Mouse (Mus musculus): ENCODE measurements around the gene Noto. TPM values are rescaled to one million over a fixed set of nuclear protein-coding genes. Genes with fewer than 3 reads are reported as not detected.
A peak's percentile ranks its signal among the peaks of the same experiment; 100 is the strongest.
"Not testable (repeated sequence)": the region's sequence is repeated elsewhere in the genome, so short reads cannot be mapped to it uniquely, and the experiment has no call there.

Noto gene
- polyA plus RNA-seq, 1 experiment from 2014 or later = not detected

DNA sequence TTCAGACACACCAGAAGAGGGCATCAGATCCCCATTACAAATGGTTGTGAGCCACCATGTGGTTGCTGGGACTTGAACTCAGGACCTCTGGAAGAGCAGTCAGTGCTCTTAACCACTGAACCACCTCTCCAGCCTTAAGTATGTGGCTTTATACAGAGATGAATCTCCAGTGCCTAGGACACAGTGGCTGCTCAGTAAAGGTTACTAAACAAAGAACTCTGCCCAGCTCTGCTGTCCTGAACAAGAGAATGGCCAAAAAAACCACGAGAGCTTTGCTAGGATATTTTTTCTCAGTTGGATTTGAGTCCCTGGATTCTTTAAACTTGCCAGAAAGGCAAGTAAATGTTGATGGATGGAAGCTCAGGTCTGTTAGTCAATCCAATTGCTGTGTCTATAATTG lies 26.5 kb downstream of the Noto start:
- WGBS = 76% methylated on average over 1 of the region's 1 CpGs
- H3K4me3 ChIP-seq (ENCODE audit: low read depth, low read length) = peak overlapping the region; percentile 87; the same call in 1 of the 2 replicates

DNA sequence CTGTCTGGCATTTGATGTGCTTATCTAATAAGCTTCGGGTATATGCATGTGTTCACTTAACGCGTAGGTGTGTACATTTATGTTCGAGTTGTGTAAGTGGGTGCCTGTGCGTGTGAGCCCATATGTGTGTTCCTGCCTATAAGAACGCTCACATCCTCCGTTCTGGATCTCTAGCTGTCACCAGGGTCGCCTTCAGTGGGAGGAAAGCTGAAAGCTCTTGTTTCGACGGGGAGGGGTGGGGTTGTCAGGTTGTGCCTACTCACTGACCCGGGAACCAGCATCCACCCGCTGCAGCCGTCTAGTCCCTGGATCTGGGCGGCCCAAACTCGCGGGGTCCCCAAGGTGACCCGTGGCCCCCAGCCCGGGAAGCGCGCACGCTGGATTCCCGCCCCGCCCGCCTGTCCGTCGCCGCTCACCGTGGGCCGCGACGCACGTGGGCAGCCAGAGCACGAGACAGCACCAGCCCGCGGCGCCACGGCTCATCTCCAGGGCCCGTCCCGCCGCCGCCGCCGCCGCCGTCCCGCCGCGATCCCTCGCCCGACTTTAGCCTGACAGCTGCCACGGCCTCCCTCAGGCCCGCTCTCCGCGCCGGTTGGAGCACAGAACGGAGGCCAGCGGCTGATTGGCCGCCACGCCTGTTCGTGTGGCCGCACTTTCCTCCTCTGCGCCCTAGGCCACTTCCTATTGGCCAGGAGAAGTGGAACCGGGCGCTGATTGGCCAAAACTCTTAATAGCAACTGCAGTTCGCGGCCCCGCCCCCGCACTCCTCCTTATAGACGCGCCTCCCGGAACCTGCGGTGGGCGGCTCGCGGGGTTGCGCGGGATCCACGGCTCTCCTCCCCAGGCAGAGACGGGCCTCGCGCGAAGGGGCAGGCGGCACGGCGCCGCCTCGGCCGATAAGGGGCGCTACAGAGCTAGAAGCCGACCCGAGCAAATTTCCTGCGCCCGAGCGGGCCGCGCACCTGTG lies 27.3 kb downstream of the Noto start, which contains the start of gene Cct7:
TSS of gene Cct7 (plus strand) at position 818 of the 967 bp plus-strand sequence.
- peak; percentile 92 for ATAC-seq (ENCODE audit: insufficient number of reproducible peaks, low FRiP score, low TSS enrichment, low read depth)
- H3K9me3 ChIP-seq (ENCODE audit: control insufficient read depth, low read length) = no peaks in the 10 kb centered on the region
- 3% methylated on average over 96 of the region's 96 CpGs for WGBS

More for the DNA sequence above, 26.5 kb downstream of the Noto start:
- not testable (repeated sequence) for ATAC-seq (ENCODE audit: insufficient number of reproducible peaks, low FRiP score, low TSS enrichment, low read depth); H3K4me2 ChIP-seq (ENCODE audit: low read depth, severe bottlenecking); H3K9ac ChIP-seq (ENCODE audit: low read length); H3K27me3 ChIP-seq (ENCODE audit: control insufficient read depth, insufficient read depth, low read length); H3K36me3 ChIP-seq (ENCODE audit: control insufficient read depth, insufficient read depth, low read length); H3K27ac ChIP-seq (replicated peaks; ENCODE audit: low read depth, low read length); H3K9me3 ChIP-seq (ENCODE audit: control insufficient read depth, low read length); DNase-seq (ENCODE audit: low spot score)
- peaks cover 13% of the 10 kb centered on the region for H3K4me1 ChIP-seq (ENCODE audit: control insufficient read depth, insufficient read depth, low read length)

DNA sequence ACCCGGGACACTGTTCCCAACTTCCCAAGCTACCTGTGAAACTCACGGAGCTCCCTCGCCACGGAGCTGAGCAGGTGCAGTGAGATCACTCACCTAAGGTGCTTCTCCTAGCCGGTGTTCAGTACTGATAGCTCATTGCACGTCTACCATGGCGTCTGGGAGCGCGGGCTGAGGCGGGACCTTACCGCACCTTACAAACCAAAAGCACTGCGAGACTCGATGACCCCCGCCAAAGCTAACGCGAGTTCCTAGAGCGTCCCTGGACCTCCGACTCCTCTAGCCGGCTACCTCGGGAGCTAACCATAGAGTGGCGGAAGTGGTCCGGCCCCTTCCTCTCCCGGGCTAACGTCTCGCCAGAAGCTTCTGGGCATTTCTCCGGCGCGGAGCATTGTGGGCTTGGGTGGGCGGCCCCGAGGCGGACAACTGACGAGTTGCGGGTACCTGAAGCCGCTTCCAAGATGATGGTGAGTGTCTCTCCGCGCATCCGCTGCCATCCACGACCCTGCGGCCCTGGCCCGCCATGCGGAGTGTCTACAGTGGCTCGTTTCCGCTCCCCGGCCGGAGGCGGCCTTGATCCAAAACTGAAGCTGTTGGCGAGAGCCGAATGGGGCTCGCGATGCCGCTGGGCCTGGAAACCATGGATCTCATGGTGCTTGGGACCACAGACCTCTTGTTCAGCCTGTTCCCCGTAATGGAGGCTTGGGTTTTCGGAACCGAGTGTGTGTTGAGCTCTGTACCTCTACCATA lies 28.2 kb downstream of the Noto start, which contains the start of gene Pradc1:
TSS of gene Pradc1 (minus strand) at position 307 of the 747 bp plus-strand sequence.
- Histone ChIP-seq H3K4me2 (ENCODE audit: low read depth, severe bottlenecking) (peak within 1 kb of the TSS; percentile 95), H3K4me3 (ENCODE audit: low read depth, low read length) (peak within 1 kb of the TSS; percentile 87), H3K27ac (replicated peaks; ENCODE audit: low read depth, low read length) (peak within 1 kb of the TSS; percentile 86), H3K9ac (ENCODE audit: low read length) (peak within 1 kb of the TSS; percentile 93), H3K9me3 (ENCODE audit: control insufficient read depth, low read length) (no peaks in the 10 kb centered on the region), H3K36me3 (ENCODE audit: control insufficient read depth, insufficient read depth, low read length) (peaks cover 2% of the 10 kb centered on the region; the same call in 1 of the 2 replicates), H3K27me3 (ENCODE audit: control insufficient read depth, insufficient read depth, low read length) (no peaks in the 10 kb centered on the region), H3K4me1 (ENCODE audit: control insufficient read depth, insufficient read depth, low read length) (peaks cover 13% of the 10 kb centered on the region)
- ATAC-seq (ENCODE audit: insufficient number of reproducible peaks, low FRiP score, low TSS enrichment, low read depth) = peak; percentile 92
- under 1% methylated on average over 54 of the region's 54 CpGs for WGBS
- peak; percentile 99 for DNase-seq (ENCODE audit: low spot score)

More for the DNA sequence above, 27.3 kb downstream of the Noto start, which contains the start of gene Cct7:
- no peaks in the 10 kb centered on the region for H3K27me3 ChIP-seq (ENCODE audit: control insufficient read depth, insufficient read depth, low read length)
- peak within 1 kb of the TSS; percentile 87 for H3K4me3 ChIP-seq (ENCODE audit: low read depth, low read length)
- peak within 1 kb of the TSS; percentile 95 for H3K4me2 ChIP-seq (ENCODE audit: low read depth, severe bottlenecking)
- H3K36me3 ChIP-seq (ENCODE audit: control insufficient read depth, insufficient read depth, low read length) = peaks cover 6% of the 10 kb centered on the region
- H3K9ac ChIP-seq (ENCODE audit: low read length) = peak within 1 kb of the TSS; percentile 93
- DNase-seq (ENCODE audit: low spot score) = peak; percentile 98
- peaks cover 13% of the 10 kb centered on the region for H3K4me1 ChIP-seq (ENCODE audit: control insufficient read depth, insufficient read depth, low read length)
- peak within 1 kb of the TSS; percentile 86 for H3K27ac ChIP-seq (replicated peaks; ENCODE audit: low read depth, low read length)

GRCm38 (mm10) chr6:85452411-85452665 lies 28.7 kb downstream of the Noto start:
- no peak for ATAC-seq (ENCODE audit: insufficient number of reproducible peaks, low FRiP score, low TSS enrichment, low read depth)

GRCm38 (mm10) chr6:85452816-85453215 lies 29.1 kb downstream of the Noto start:
- H3K4me1 ChIP-seq (ENCODE audit: control insufficient read depth, insufficient read depth, low read length) = peaks cover 13% of the 10 kb centered on the region
- DNase-seq (ENCODE audit: low spot score) = peak; percentile 24
- H3K9ac ChIP-seq (ENCODE audit: low read length) = peak overlapping the region; percentile 93
- no peaks in the 10 kb centered on the region for H3K27me3 ChIP-seq (ENCODE audit: control insufficient read depth, insufficient read depth, low read length)
- H3K4me3 ChIP-seq (ENCODE audit: low read depth, low read length) = peak overlapping the region; percentile 87
- no peak for ATAC-seq (ENCODE audit: insufficient number of reproducible peaks, low FRiP score, low TSS enrichment, low read depth)
- no peaks in the 10 kb centered on the region for H3K36me3 ChIP-seq (ENCODE audit: control insufficient read depth, insufficient read depth, low read length)
- no peaks in the 10 kb centered on the region for H3K9me3 ChIP-seq (ENCODE audit: control insufficient read depth, low read length)
- H3K4me2 ChIP-seq (ENCODE audit: low read depth, severe bottlenecking) = peak overlapping the region; percentile 95
- WGBS = 11% methylated on average over 7 of the region's 7 CpGs
- H3K27ac ChIP-seq (replicated peaks; ENCODE audit: low read depth, low read length) = no peak overlapping the region

More at GRCm38 (mm10) chr6:85452411-85452665, 28.7 kb downstream of the Noto start:
- H3K27me3 ChIP-seq (ENCODE audit: control insufficient read depth, insufficient read depth, low read length) = no peaks in the 10 kb centered on the region
- H3K4me3 ChIP-seq (ENCODE audit: low read depth, low read length) = peak overlapping the region; percentile 87
- no peaks in the 10 kb centered on the region for H3K9me3 ChIP-seq (ENCODE audit: control insufficient read depth, low read length)
- H3K4me2 ChIP-seq (ENCODE audit: low read depth, severe bottlenecking) = peak overlapping the region; percentile 95
- no peak for DNase-seq (ENCODE audit: low spot score)
- peak overlapping the region; percentile 93 for H3K9ac ChIP-seq (ENCODE audit: low read length)
- peak overlapping the region; percentile 86 for H3K27ac ChIP-seq (replicated peaks; ENCODE audit: low read depth, low read length)
- H3K4me1 ChIP-seq (ENCODE audit: control insufficient read depth, insufficient read depth, low read length) = peaks cover 13% of the 10 kb centered on the region
- peaks cover 2% of the 10 kb centered on the region; the same call in 1 of the 2 replicates for H3K36me3 ChIP-seq (ENCODE audit: control insufficient read depth, insufficient read depth, low read length)
- 0% methylated on average over 15 of the region's 15 CpGs for WGBS

GRCm38 (mm10) chr6:85459621-85460020 lies 35.9 kb downstream of the Noto start:
- ATAC-seq (ENCODE audit: insufficient number of reproducible peaks, low FRiP score, low TSS enrichment, low read depth) = no peak
- Histone ChIP-seq H3K27ac (replicated peaks; ENCODE audit: low read depth, low read length) (no peak overlapping the region), H3K4me2 (ENCODE audit: low read depth, severe bottlenecking) (no peak overlapping the region), H3K4me1 (ENCODE audit: control insufficient read depth, insufficient read depth, low read length) (no peaks in the 10 kb centered on the region), H3K27me3 (ENCODE audit: control insufficient read depth, insufficient read depth, low read length) (no peaks in the 10 kb centered on the region), H3K4me3 (ENCODE audit: low read depth, low read length) (no peak overlapping the region), H3K9me3 (ENCODE audit: control insufficient read depth, low read length) (no peaks in the 10 kb centered on the region), H3K36me3 (ENCODE audit: control insufficient read depth, insufficient read depth, low read length) (peaks cover 26% of the 10 kb centered on the region), H3K9ac (ENCODE audit: low read length) (no peak overlapping the region)
- no peak for DNase-seq (ENCODE audit: low spot score)
- 88% methylated on average over 2 of the region's 2 CpGs for WGBS

DNA sequence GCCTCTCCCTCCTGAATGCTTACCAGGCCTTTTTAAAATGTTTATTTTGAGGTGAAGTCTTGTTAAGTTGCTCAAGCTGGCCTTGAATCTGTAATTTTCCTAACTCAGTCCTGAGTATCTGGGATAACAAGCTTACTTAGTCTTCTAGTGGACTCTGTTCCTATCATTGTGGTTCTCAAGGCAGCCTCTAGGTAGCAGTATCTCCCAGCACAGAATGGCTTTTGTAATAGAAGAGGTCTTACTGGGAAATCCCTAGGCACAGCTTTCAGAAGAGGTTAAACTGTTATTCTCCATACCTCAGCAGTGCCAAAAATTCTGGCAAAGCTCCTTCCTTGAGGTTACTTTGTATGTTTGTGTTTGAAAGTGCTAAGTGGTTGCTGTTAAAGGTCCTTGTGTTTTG lies 41.7 kb downstream of the Noto start:
- Histone ChIP-seq H3K9ac (ENCODE audit: low read length) (no peak overlapping the region), H3K4me3 (ENCODE audit: low read depth, low read length) (no peak overlapping the region), H3K27ac (replicated peaks; ENCODE audit: low read depth, low read length) (no peak overlapping the region), H3K27me3 (ENCODE audit: control insufficient read depth, insufficient read depth, low read length) (no peaks in the 10 kb centered on the region), H3K36me3 (ENCODE audit: control insufficient read depth, insufficient read depth, low read length) (peaks cover 44% of the 10 kb centered on the region), H3K9me3 (ENCODE audit: control insufficient read depth, low read length) (no peaks in the 10 kb centered on the region), H3K4me1 (ENCODE audit: control insufficient read depth, insufficient read depth, low read length) (no peaks in the 10 kb centered on the region), H3K4me2 (ENCODE audit: low read depth, severe bottlenecking) (no peak overlapping the region)
- DNase-seq (ENCODE audit: low spot score) (no peak), ATAC-seq (ENCODE audit: insufficient number of reproducible peaks, low FRiP score, low TSS enrichment, low read depth) (no peak)

- no peak overlapping the region; the same call in 1 of the 2 replicates for H3K4me2 ChIP-seq (ENCODE audit: low read depth, severe bottlenecking)
- H3K4me3 ChIP-seq (ENCODE audit: low read depth, low read length) = no peak overlapping the region
- no peaks in the 10 kb centered on the region for H3K9me3 ChIP-seq (ENCODE audit: control insufficient read depth, low read length)
- no peaks in the 10 kb centered on the region for H3K27me3 ChIP-seq (ENCODE audit: control insufficient read depth, insufficient read depth, low read length)
- peaks cover 24% of the 10 kb centered on the region for H3K36me3 ChIP-seq (ENCODE audit: control insufficient read depth, insufficient read depth, low read length)
- no peak overlapping the region for H3K9ac ChIP-seq (ENCODE audit: low read length)
- no peak for DNase-seq (ENCODE audit: low spot score)
- H3K27ac ChIP-seq (replicated peaks; ENCODE audit: low read depth, low read length) = no peak overlapping the region
- ATAC-seq (ENCODE audit: insufficient number of reproducible peaks, low FRiP score, low TSS enrichment, low read depth) = no peak
- whole genome bisulfite sequencing = 76% methylated on average over 5 of the region's 5 CpGs
- H3K4me1 ChIP-seq (ENCODE audit: control insufficient read depth, insufficient read depth, low read length) = no peaks in the 10 kb centered on the region
Measured at GRCm38 (mm10) chr6:85469660-85470430, 46.2 kb downstream of the Noto start.

Data from limb, embryonic 11.5 days (tissue).